Mouse (Mus musculus): Measurements from ENCODE around the gene Mipep. TPM values are rescaled to one million over a fixed set of nuclear protein-coding genes. Genes with fewer than 3 reads are reported as not detected.

The Mipep gene
- polyA plus RNA-seq, 1 experiment from 2014 or later, result 21.5 TPM

DNA sequence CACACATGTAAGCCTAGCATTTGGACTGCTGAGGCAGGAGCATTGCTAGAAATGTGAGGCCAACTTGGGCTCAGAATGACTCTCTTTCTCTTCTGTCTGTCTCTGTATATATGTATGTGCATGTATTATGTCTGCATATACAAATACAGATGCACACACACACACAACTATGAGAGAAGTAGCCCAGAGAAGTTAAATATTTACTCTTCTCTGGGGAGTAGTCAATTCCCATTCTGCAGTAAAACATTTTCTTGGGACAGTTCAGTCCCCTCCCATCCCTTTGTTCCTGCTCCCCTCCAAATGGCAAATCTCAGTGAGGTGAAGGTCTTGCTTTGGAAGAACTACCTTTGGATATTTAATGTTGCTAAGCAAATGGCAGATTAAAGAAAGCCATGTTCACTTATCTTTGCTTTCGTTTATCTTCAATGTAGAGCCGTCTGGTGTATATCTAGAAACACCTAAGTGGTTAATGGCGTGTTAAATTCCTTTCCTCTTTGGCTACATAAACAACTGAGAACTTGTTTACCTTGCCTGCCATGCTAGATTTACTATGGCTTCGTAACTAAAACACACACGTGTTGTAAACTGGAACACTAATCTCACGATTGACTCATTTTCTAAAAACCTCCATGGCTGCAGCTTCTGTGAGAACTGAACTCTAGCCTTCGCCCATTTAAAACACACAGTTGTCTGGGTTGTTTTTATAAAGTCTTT is 72.0 kb downstream of the Mipep start:
- peak overlapping the region; percentile 91 for H3K27ac ChIP-seq (ENCODE audit: low read length)

DNA sequence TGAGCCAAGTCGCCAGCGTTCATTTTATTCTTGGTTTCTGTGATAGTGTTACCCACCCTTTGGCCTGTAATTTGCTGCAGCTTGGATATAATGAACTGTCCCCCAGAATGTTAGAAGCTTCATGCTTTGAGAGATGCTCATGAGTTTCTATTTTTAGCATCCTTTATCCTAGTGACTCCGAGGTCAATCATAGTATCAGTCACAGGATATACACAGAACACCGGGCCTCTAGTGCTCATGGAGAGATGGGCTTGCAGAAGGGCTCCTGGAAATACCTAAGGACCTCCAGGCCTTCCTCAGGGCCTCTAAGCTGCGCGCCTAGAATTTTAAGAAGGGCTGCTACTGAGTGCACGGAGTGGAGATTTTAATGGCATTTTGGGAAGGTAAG is 72.5 kb downstream of the Mipep start:
- H3K9me3 ChIP-seq (ENCODE audit: control insufficient read depth, low read length), result no peaks in the 10 kb centered on the region
- WGBS, result 27% methylated on average over 7 of the region's 7 CpGs
- H3K36me3 ChIP-seq (ENCODE audit: control insufficient read depth, insufficient read depth, low read length), result no peaks in the 10 kb centered on the region
- no peak overlapping the region for H3K4me3 ChIP-seq (ENCODE audit: low read length)
- H3K27me3 ChIP-seq (ENCODE audit: control insufficient read depth, insufficient read depth, low read depth, low read length), result no peaks in the 10 kb centered on the region
- peak overlapping the region; percentile 91 for H3K27ac ChIP-seq (ENCODE audit: low read length)
- peak; percentile 71 for ATAC-seq (ENCODE audit: low read depth)
- no peak overlapping the region for H3K9ac ChIP-seq (ENCODE audit: low read length)
- peaks cover 17% of the 10 kb centered on the region for H3K4me1 ChIP-seq (replicated peaks; ENCODE audit: control insufficient read depth, insufficient read depth, low read length)
- no peak overlapping the region for H3K4me2 ChIP-seq (ENCODE audit: low read depth, low read length)

More for the DNA sequence above, 72.0 kb downstream of the Mipep start:
- ATAC-seq (ENCODE audit: low read depth), result peak; percentile 86
- Histone ChIP-seq H3K9ac (ENCODE audit: low read length) (no peak overlapping the region), H3K4me3 (ENCODE audit: low read length) (no peak overlapping the region), H3K9me3 (ENCODE audit: control insufficient read depth, low read length) (no peaks in the 10 kb centered on the region), H3K4me1 (replicated peaks; ENCODE audit: control insufficient read depth, insufficient read depth, low read length) (peaks cover 17% of the 10 kb centered on the region), H3K27me3 (ENCODE audit: control insufficient read depth, insufficient read depth, low read depth, low read length) (no peaks in the 10 kb centered on the region), H3K4me2 (ENCODE audit: low read depth, low read length) (no peak overlapping the region), H3K36me3 (ENCODE audit: control insufficient read depth, insufficient read depth, low read length) (peaks cover 3% of the 10 kb centered on the region; the same call in 1 of the 2 replicates)
- WGBS, result 20% methylated on average over 7 of the region's 7 CpGs

DNA sequence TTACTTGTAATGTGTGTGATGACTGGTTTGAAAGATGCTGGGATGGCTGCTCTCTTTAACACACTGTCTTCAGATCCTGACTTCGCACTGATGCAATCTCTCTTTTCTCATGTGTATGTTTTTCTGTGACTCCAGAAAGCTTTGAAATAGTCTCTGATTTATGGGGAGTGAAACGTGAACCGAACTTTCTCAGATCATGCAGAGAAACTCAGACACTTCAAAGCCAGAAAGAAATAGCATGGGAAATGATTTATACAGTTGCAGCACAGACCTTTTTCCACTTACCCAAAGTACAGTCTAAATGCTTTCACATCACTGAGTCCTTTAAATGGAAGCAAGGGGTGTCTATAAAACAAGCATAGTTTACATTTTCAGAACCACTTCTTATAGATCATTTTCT is 79.0 kb downstream of the Mipep start:
- Histone ChIP-seq H3K27me3 (ENCODE audit: control insufficient read depth, insufficient read depth, low read depth, low read length) (no peaks in the 10 kb centered on the region), H3K4me1 (replicated peaks; ENCODE audit: control insufficient read depth, insufficient read depth, low read length) (peaks cover 8% of the 10 kb centered on the region; the same call in 1 of the 2 replicates), H3K36me3 (ENCODE audit: control insufficient read depth, insufficient read depth, low read length) (no peaks in the 10 kb centered on the region), H3K9ac (ENCODE audit: low read length) (no peak overlapping the region; the same call in 1 of the 2 replicates), H3K9me3 (ENCODE audit: control insufficient read depth, low read length) (no peaks in the 10 kb centered on the region), H3K27ac (ENCODE audit: low read length) (no peak overlapping the region), H3K4me2 (ENCODE audit: low read depth, low read length) (no peak overlapping the region), H3K4me3 (ENCODE audit: low read length) (no peak overlapping the region)
- ATAC-seq (ENCODE audit: low read depth), result 0 out of 2 replicates have a peak, but pooled peaks have one; percentile 26
- 45% methylated on average over 3 of the region's 3 CpGs for WGBS

DNA sequence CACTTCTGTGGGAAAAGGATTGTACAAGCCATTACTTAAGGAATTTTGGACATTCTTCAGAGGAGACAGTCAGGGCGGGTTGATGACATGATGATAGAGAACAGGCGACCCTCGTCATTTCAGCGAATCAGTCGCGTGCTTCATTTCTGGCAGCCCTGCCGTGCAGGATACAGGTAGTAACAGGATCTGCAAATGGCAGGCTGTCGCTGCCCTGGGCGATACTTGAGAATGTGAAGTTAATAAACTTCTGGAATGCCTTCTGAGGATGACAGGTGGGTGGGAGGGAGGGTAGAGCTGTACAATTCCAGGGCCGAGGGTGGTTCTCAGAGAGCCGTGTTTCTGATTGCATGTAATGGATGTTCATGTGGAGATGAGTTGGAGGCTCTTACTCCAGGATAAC is 82.0 kb downstream of the Mipep start:
- no peak overlapping the region for H3K27ac ChIP-seq (ENCODE audit: low read length)
- H3K36me3 ChIP-seq (ENCODE audit: control insufficient read depth, insufficient read depth, low read length), result no peaks in the 10 kb centered on the region
- no peak overlapping the region for H3K9ac ChIP-seq (ENCODE audit: low read length)
- no peaks in the 10 kb centered on the region for H3K9me3 ChIP-seq (ENCODE audit: control insufficient read depth, low read length)
- H3K4me3 ChIP-seq (ENCODE audit: low read length), result no peak overlapping the region
- H3K27me3 ChIP-seq (ENCODE audit: control insufficient read depth, insufficient read depth, low read depth, low read length), result no peaks in the 10 kb centered on the region
- no peak for ATAC-seq (ENCODE audit: low read depth)
- 48% methylated on average over 11 of the region's 11 CpGs for WGBS
- H3K4me1 ChIP-seq (replicated peaks; ENCODE audit: control insufficient read depth, insufficient read depth, low read length), result peaks cover 7% of the 10 kb centered on the region; the same call in 1 of the 2 replicates
- H3K4me2 ChIP-seq (ENCODE audit: low read depth, low read length), result no peak overlapping the region

GRCm38 (mm10) chr14:60868325-60868724 is 84.0 kb downstream of the Mipep start:
- Histone ChIP-seq H3K9me3 (ENCODE audit: control insufficient read depth, low read length) (no peaks in the 10 kb centered on the region), H3K36me3 (ENCODE audit: control insufficient read depth, insufficient read depth, low read length) (no peaks in the 10 kb centered on the region), H3K4me1 (replicated peaks; ENCODE audit: control insufficient read depth, insufficient read depth, low read length) (peaks cover 5% of the 10 kb centered on the region; the same call in 1 of the 2 replicates), H3K4me2 (ENCODE audit: low read depth, low read length) (no peak overlapping the region), H3K27ac (ENCODE audit: low read length) (no peak overlapping the region), H3K9ac (ENCODE audit: low read length) (no peak overlapping the region), H3K27me3 (ENCODE audit: control insufficient read depth, insufficient read depth, low read depth, low read length) (no peaks in the 10 kb centered on the region), H3K4me3 (ENCODE audit: low read length) (no peak overlapping the region)
- 86% methylated on average over 9 of the region's 9 CpGs for whole genome bisulfite sequencing
- no peak for ATAC-seq (ENCODE audit: low read depth)

DNA sequence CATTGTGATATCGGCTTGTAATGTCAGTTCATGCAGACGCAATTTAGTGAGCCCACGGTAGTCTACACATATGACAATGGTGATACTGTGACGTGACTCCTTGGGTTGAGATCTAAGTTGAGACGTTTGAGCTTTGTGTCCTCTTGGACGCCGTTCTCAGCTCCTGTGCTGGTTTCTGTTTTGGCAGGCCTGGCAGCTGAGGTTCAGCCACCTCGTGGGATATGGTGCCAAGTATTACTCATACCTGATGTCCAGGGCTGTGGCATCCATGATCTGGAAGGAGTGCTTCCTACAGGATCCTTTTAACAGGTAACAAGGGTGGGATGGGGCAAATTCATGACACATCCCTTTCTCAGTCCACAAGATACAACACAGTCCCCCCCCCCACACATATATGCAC is 87.5 kb downstream of the Mipep start:
- ATAC-seq (ENCODE audit: low read depth), result no peak
- Histone ChIP-seq H3K4me3 (ENCODE audit: low read length) (no peak overlapping the region), H3K36me3 (ENCODE audit: control insufficient read depth, insufficient read depth, low read length) (no peaks in the 10 kb centered on the region), H3K27ac (ENCODE audit: low read length) (no peak overlapping the region), H3K27me3 (ENCODE audit: control insufficient read depth, insufficient read depth, low read depth, low read length) (no peaks in the 10 kb centered on the region), H3K9me3 (ENCODE audit: control insufficient read depth, low read length) (no peaks in the 10 kb centered on the region), H3K4me1 (replicated peaks; ENCODE audit: control insufficient read depth, insufficient read depth, low read length) (no peaks in the 10 kb centered on the region), H3K4me2 (ENCODE audit: low read depth, low read length) (no peak overlapping the region), H3K9ac (ENCODE audit: low read length) (no peak overlapping the region)
- WGBS, result 93% methylated on average over 8 of the region's 8 CpGs

- Histone ChIP-seq H3K27me3 (ENCODE audit: control insufficient read depth, insufficient read depth, low read depth, low read length) (no peaks in the 10 kb centered on the region), H3K9me3 (ENCODE audit: control insufficient read depth, low read length) (no peaks in the 10 kb centered on the region), H3K27ac (ENCODE audit: low read length) (no peak overlapping the region), H3K4me1 (replicated peaks; ENCODE audit: control insufficient read depth, insufficient read depth, low read length) (no peaks in the 10 kb centered on the region; the same call in 1 of the 2 replicates), H3K36me3 (ENCODE audit: control insufficient read depth, insufficient read depth, low read length) (peaks cover 5% of the 10 kb centered on the region), H3K4me2 (ENCODE audit: low read depth, low read length) (no peak overlapping the region), H3K4me3 (ENCODE audit: low read length) (no peak overlapping the region), H3K9ac (ENCODE audit: low read length) (no peak overlapping the region)
- 88% methylated on average over 5 of the region's 5 CpGs for WGBS
- no peak for ATAC-seq (ENCODE audit: low read depth)
Observed at GRCm38 (mm10) chr14:60882106-60882505, 97.7 kb downstream of the Mipep start.

DNA sequence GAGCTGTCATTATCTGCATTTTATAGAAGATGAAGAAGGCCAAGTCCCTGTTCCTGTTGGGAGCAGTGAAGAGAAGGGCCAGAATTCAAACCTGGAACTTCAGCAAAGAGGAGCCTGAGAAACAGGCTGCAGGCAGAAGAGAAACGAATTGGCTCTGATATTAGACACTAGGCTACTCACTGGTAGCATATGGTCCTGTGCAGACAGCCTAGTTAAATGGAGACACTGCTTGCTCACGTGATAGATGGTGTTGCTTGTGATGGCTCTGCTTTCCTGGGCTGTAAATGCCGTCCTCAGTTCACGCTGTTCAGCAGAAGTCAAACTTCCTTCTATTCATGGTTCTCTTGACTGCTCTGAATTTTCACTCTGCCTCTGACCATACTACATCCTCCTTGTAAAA is 98.3 kb downstream of the Mipep start:
- no peak for ATAC-seq (ENCODE audit: low read depth)
- Histone ChIP-seq H3K4me2 (ENCODE audit: low read depth, low read length) (no peak overlapping the region), H3K9me3 (ENCODE audit: control insufficient read depth, low read length) (no peaks in the 10 kb centered on the region), H3K4me1 (replicated peaks; ENCODE audit: control insufficient read depth, insufficient read depth, low read length) (no peaks in the 10 kb centered on the region; the same call in 1 of the 2 replicates), H3K27me3 (ENCODE audit: control insufficient read depth, insufficient read depth, low read depth, low read length) (no peaks in the 10 kb centered on the region), H3K4me3 (ENCODE audit: low read length) (no peak overlapping the region), H3K9ac (ENCODE audit: low read length) (no peak overlapping the region), H3K36me3 (ENCODE audit: control insufficient read depth, insufficient read depth, low read length) (peaks cover 5% of the 10 kb centered on the region), H3K27ac (ENCODE audit: low read length) (no peak overlapping the region)
- 86% methylated on average over 4 of the region's 4 CpGs for WGBS

DNA sequence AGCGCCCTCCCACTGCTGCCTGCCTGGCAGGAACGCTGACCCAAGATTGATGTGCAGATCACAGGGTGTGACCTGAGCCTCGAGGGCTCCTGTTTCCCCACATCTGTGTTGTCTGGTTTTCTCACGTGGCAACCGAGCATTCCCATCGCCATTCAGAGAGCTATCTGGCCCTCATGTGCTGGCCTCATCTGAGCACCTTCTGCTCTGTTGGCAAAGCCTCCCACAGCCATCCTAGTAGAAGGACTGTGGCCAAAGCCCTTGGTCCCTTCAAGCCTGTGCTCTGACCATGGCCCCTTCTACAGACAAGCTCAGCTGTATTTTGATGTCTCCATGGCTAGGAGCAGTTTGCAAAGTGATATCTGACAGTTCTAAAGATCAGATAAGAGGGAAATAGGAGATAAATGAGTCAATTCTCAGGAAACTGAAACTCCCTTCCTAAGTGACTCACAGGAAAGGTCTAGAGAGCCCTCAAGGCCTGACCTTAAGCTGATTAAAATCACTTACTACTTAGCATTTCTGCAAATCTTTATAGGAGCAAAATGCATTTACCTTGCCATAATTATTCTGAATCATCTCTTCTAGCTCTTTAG is 101.1 kb downstream of the Mipep start:
- Histone ChIP-seq H3K9me3 (ENCODE audit: control insufficient read depth, low read length) (no peaks in the 10 kb centered on the region), H3K27ac (ENCODE audit: low read length) (no peak overlapping the region), H3K36me3 (ENCODE audit: control insufficient read depth, insufficient read depth, low read length) (peaks cover 7% of the 10 kb centered on the region), H3K4me2 (ENCODE audit: low read depth, low read length) (no peak overlapping the region), H3K4me3 (ENCODE audit: low read length) (no peak overlapping the region), H3K9ac (ENCODE audit: low read length) (no peak overlapping the region), H3K27me3 (ENCODE audit: control insufficient read depth, insufficient read depth, low read depth, low read length) (no peaks in the 10 kb centered on the region), H3K4me1 (replicated peaks; ENCODE audit: control insufficient read depth, insufficient read depth, low read length) (no peaks in the 10 kb centered on the region; the same call in 1 of the 2 replicates)
- ATAC-seq (ENCODE audit: low read depth), result no peak
- 43% methylated on average over 6 of the region's 6 CpGs for WGBS
